Mouse (Mus musculus): ENCODE measurements around the gene Pam. TPM values are rescaled to one million over a fixed set of nuclear protein-coding genes. Genes with fewer than 3 reads are reported as not detected.

Gene Pam
- 10 to 100 TPM; 16.4 to 18.5 TPM for total RNA-seq (2023)

GRCm38 (mm10) chr1:98095246-98095990 lies at the start of gene Pam:
Gene Pam, minus strand, starts transcription at chr1:98095646.

GRCm38 (mm10) chr1:97769904-97770753 lies 325.3 kb downstream of the Pam start, which contains the start of the genes Gin1 and Ppip5k2:
Gene Gin1, plus strand, starts transcription at chr1:97770172.
Gene Ppip5k2, minus strand, starts transcription at chr1:97770411.

